Mouse (Mus musculus) liver, postnatal 0 days (tissue): ENCODE results near the gene Uaca. TPM values are rescaled to one million over a fixed set of nuclear protein-coding genes. Genes with fewer than 3 reads are reported as not detected.

Experiments used
- ATAC-seq: fragments of 200-750 bp; cut with Nextera tagmentation; 2 replicates; pipeline ENCODE4 v1.8.0; 2017; ENCODE audit warnings: mild to moderate bottlenecking, moderate library complexity
- DNase-seq: peaks from one replicate; pipeline ENCODE4 v3.0.0-alpha.2; 2016
- H3K27ac ChIP-seq: fragments of 300-500 bp; sonication (generic); 2 replicates; pipeline ENCODE4 v1.5.1; 2014; ENCODE audit warnings: antibody characterized with exemption, moderate library complexity, mild to moderate bottlenecking, low read depth
- H3K27me3 ChIP-seq: fragments of 300-500 bp; sonication (generic); 2 replicates; pipeline ENCODE4 v1.6.1; 2014; ENCODE audit warnings: low read length, control low read depth, mixed read lengths; ENCODE audit not compliant: insufficient read depth
- H3K36me3 ChIP-seq: fragments of 300-500 bp; sonication (generic); replicated peaks from 2 replicates; pipeline ENCODE4 v1.6.1; 2014; ENCODE audit warnings: mild to moderate bottlenecking, control low read depth, low read length, moderate library complexity, mixed read lengths; ENCODE audit not compliant: insufficient read depth
- H3K4me1 ChIP-seq: fragments of 300-500 bp; sonication (generic); 2 replicates; pipeline ENCODE4 v1.6.1; 2014; ENCODE audit warnings: antibody characterized with exemption, mild to moderate bottlenecking, control low read depth; ENCODE audit not compliant: insufficient read depth
- H3K4me2 ChIP-seq: fragments of 300-500 bp; sonication (generic); 2 replicates; pipeline ENCODE4 v1.6.1; 2014; ENCODE audit warnings: low read depth, mild to moderate bottlenecking, low read length, moderate library complexity, mixed read lengths
- H3K4me3 ChIP-seq: fragments of 300-500 bp; sonication (generic); 2 replicates; pipeline ENCODE4 v1.5.1; 2014; ENCODE audit warnings: low read depth, low read length
- H3K9ac ChIP-seq: fragments of 300-500 bp; sonication (generic); replicated peaks from 2 replicates; pipeline ENCODE4 v1.6.1; 2014; ENCODE audit warnings: mild to moderate bottlenecking, moderate library complexity
- H3K9me3 ChIP-seq: fragments of 300-500 bp; sonication (generic); 2 replicates; pipeline ENCODE4 v1.6.1; 2016; ENCODE audit warnings: mild to moderate bottlenecking, control low read depth, low read length, mixed read lengths
- CTCF ChIP-seq: sonication (generic); IDR thresholded peaks from 2 replicates; pipeline ENCODE4 v1.5.1; 2016; ENCODE audit warnings: antibody characterized with exemption, low read depth
- EP300 ChIP-seq: IDR thresholded peaks from 2 replicates; pipeline ENCODE4 v1.6.1; 2016; ENCODE audit warnings: antibody characterized with exemption, low read depth, mild to moderate bottlenecking
- WGBS: fragments of 180-500 bp; shearing (Covaris S2); extraction: QIAGEN DNeasy Blood & Tissue Kit; methylation state at CpG from one replicate; pipeline ENCODE4 v1.1.7; 2014; ENCODE audit not compliant: insufficient replicate concordance; 5-methylcytosine and 5-hydroxymethylcytosine counted together
- polyA plus RNA-seq: library from polyadenylated mRNA; unstranded; fragments of >200 nt; fragmentation: Nextera tagmentation; extraction: Ambion mirVana; gene quantifications from 2 replicates; pipeline ENCODE4 v1.2.1, GENCODE M21; 2015

The Uaca gene
- polyA plus RNA-seq, 1 experiment from 2014 or later, result 2.0 TPM

GRCm38 (mm10) chr9:60751098-60751497 lies 43.2 kb upstream of the Uaca start:
- no peak for TF ChIP-seq CTCF
- no peak for TF ChIP-seq EP300
- Histone ChIP-seq H3K4me1 (no peaks in the 10 kb centered on the region), H3K27me3 (no peaks in the 10 kb centered on the region), H3K27ac (no peak overlapping the region), H3K36me3 (no peaks in the 10 kb centered on the region), H3K4me3 (no peak overlapping the region), H3K4me2 (no peak overlapping the region), H3K9ac (no peak overlapping the region), H3K9me3 (no peaks in the 10 kb centered on the region)
- ATAC-seq (no peak), DNase-seq (no peak)
- WGBS, result 57% methylated on average over 5 of the region's 5 CpGs

- no peak for TF ChIP-seq EP300
- TF ChIP-seq CTCF, result no peak
Observed at GRCm38 (mm10) chr9:60751971-60752370, 42.4 kb upstream of the Uaca start.

GRCm38 (mm10) chr9:60752636-60753035 lies 41.7 kb upstream of the Uaca start:
- ATAC-seq (no peak), DNase-seq (no peak)
- Histone ChIP-seq H3K4me2 (no peak overlapping the region), H3K9ac (no peak overlapping the region), H3K27me3 (no peaks in the 10 kb centered on the region), H3K4me3 (no peak overlapping the region), H3K4me1 (no peaks in the 10 kb centered on the region; the same call in 1 of the 2 replicates), H3K9me3 (no peaks in the 10 kb centered on the region), H3K27ac (no peak overlapping the region), H3K36me3 (no peaks in the 10 kb centered on the region)
- TF ChIP-seq CTCF, result no peak
- TF ChIP-seq EP300, result no peak

More at GRCm38 (mm10) chr9:60751971-60752370, 42.4 kb upstream of the Uaca start:
- DNase-seq, result no peak
- no peak overlapping the region for H3K4me3 ChIP-seq
- no peak overlapping the region for H3K9ac ChIP-seq
- H3K27me3 ChIP-seq, result no peaks in the 10 kb centered on the region
- no peak for ATAC-seq
- H3K27ac ChIP-seq, result no peak overlapping the region
- no peak overlapping the region for H3K4me2 ChIP-seq
- no peaks in the 10 kb centered on the region for H3K36me3 ChIP-seq
- H3K9me3 ChIP-seq, result no peaks in the 10 kb centered on the region
- no peaks in the 10 kb centered on the region; the same call in 1 of the 2 replicates for H3K4me1 ChIP-seq
- WGBS, result 47% methylated on average over 6 of the region's 6 CpGs

GRCm38 (mm10) chr9:60756258-60756657 lies 38.1 kb upstream of the Uaca start:
- Histone ChIP-seq H3K4me3 (no peak overlapping the region), H3K27me3 (no peaks in the 10 kb centered on the region), H3K36me3 (no peaks in the 10 kb centered on the region), H3K27ac (no peak overlapping the region), H3K4me1 (no peaks in the 10 kb centered on the region; the same call in 1 of the 2 replicates), H3K9me3 (no peaks in the 10 kb centered on the region), H3K4me2 (no peak overlapping the region), H3K9ac (no peak overlapping the region)
- TF ChIP-seq EP300 (no peak), CTCF (peak; percentile 89)
- DNase-seq (peak; percentile 70), ATAC-seq (no peak; the same call in 1 of the 2 replicates)
- 34% methylated on average over 6 of the region's 6 CpGs for WGBS

GRCm38 (mm10) chr9:60756866-60757740 lies 37.2 kb upstream of the Uaca start:
- 59% methylated on average over 15 of the region's 15 CpGs for WGBS
- ATAC-seq, result no peak
- Histone ChIP-seq H3K27me3 (no peaks in the 10 kb centered on the region), H3K4me1 (no peaks in the 10 kb centered on the region; the same call in 1 of the 2 replicates), H3K4me2 (no peak overlapping the region), H3K4me3 (no peak overlapping the region), H3K36me3 (no peaks in the 10 kb centered on the region), H3K9ac (no peak overlapping the region), H3K9me3 (no peaks in the 10 kb centered on the region), H3K27ac (0 out of 2 replicates have a peak overlapping the region, but pooled peaks have one; percentile 12)
- TF ChIP-seq CTCF (no peak), EP300 (no peak)
- no peak for DNase-seq

- no peak for TF ChIP-seq EP300
- no peak for TF ChIP-seq CTCF
- no peaks in the 10 kb centered on the region for H3K36me3 ChIP-seq
- no peak overlapping the region for H3K9ac ChIP-seq
- DNase-seq (no peak), ATAC-seq (no peak)
- no peak overlapping the region for H3K4me2 ChIP-seq
- H3K4me1 ChIP-seq, result no peaks in the 10 kb centered on the region; the same call in 1 of the 2 replicates
- H3K9me3 ChIP-seq, result no peaks in the 10 kb centered on the region
- H3K27me3 ChIP-seq, result no peaks in the 10 kb centered on the region
- WGBS, result 16% methylated on average over 5 of the region's 5 CpGs
- 0 out of 2 replicates have a peak overlapping the region, but pooled peaks have one; percentile 12 for H3K27ac ChIP-seq
- no peak overlapping the region for H3K4me3 ChIP-seq
Observed at GRCm38 (mm10) chr9:60757817-60758216, 36.5 kb upstream of the Uaca start.
